Mouse (Mus musculus) liver, adult 2 months (tissue): ENCODE measurements around the gene Fam189a1.

Experiments used
- CTCF ChIP-seq: fragments of 200-500 bp; IDR thresholded peaks from 2 replicates; pipeline ENCODE4 v1.5.1; 2011; ENCODE audit warnings: low read depth, low read length, control low read depth
- POLR2A ChIP-seq: fragments of 200-500 bp; IDR thresholded peaks from 2 replicates; pipeline ENCODE4 v1.6.1; 2011; ENCODE audit warnings: low read length, control low read depth; ENCODE audit not compliant: insufficient read depth; ENCODE audit errors: extremely low read depth

GRCm38 (mm10) chr7:64840946-64841659 lies 315.3 kb downstream of the Fam189a1 start:
- TF ChIP-seq CTCF = no peak
- TF ChIP-seq POLR2A = no peak
